Mouse (Mus musculus) heart, adult 9 months (tissue): ENCODE results near the gene Myoz1.

Experiments used
- DNase-seq, 2 experiments: peaks; one replicate each; pipeline ENCODE4 v3.0.0; 2022; ENCODE audit warnings: low spot score in 2 of 2

Gene Myoz1

DNA sequence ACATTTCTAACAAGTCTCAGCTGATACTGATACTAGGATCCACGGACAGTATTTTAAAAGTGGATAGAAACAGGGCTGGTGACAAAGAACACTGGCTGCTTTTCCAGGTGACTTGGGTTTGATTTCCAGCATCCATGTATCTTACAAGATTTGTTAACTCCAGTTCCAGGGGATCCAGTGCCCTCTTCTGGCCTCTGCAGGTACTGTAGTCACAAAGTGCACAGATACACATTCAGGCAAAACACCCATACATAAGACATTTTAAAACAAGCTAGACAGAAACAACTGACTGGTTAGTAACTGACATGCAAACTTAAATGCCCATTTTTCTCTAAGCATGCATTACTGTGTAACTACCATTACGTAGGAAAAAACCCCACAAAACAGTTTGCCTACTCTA is 16.6 kb upstream of the Myoz1 start:
- DNase-seq, result no peak

- DNase-seq, result peak; percentile 72 to 82
Measured at GRCm38 (mm10) chr14:20668154-20668810, 11.9 kb upstream of the Myoz1 start, which contains the start of gene Synpo2l. TSS of gene Synpo2l (minus strand) at chr14:20668354.

DNA sequence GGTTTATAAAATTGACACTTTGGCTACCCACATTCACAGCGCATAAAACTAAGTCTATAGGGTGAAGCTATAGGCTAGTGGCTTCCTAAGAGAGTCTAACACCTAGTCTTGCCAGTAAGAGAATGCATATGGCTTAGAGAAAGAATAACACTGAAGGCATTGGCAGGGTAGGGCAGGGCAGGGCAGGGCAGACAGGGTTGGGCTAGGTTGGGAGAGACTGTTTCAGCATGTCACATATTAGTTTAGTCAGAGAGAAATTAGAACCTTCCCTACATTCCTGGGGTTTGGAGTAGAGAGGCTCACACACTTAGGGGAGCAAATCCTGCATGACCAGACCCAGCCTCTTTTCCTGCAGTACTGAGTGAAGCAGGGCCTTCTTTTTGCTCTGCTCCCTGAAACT is 11.1 kb upstream of the Myoz1 start:
- DNase-seq, result no peak

- peak in 1 of 2 experiments; percentile 54 for DNase-seq
Measured at GRCm38 (mm10) chr14:20664436-20664835, 8.1 kb upstream of the Myoz1 start.

GRCm38 (mm10) chr14:20663601-20664000 is 7.3 kb upstream of the Myoz1 start:
- no peak for DNase-seq

- DNase-seq, result no peak
Measured at GRCm38 (mm10) chr14:20662740-20663139, 6.4 kb upstream of the Myoz1 start.

GRCm38 (mm10) chr14:20661661-20662331 is 5.5 kb upstream of the Myoz1 start:
- DNase-seq, result no peak

DNA sequence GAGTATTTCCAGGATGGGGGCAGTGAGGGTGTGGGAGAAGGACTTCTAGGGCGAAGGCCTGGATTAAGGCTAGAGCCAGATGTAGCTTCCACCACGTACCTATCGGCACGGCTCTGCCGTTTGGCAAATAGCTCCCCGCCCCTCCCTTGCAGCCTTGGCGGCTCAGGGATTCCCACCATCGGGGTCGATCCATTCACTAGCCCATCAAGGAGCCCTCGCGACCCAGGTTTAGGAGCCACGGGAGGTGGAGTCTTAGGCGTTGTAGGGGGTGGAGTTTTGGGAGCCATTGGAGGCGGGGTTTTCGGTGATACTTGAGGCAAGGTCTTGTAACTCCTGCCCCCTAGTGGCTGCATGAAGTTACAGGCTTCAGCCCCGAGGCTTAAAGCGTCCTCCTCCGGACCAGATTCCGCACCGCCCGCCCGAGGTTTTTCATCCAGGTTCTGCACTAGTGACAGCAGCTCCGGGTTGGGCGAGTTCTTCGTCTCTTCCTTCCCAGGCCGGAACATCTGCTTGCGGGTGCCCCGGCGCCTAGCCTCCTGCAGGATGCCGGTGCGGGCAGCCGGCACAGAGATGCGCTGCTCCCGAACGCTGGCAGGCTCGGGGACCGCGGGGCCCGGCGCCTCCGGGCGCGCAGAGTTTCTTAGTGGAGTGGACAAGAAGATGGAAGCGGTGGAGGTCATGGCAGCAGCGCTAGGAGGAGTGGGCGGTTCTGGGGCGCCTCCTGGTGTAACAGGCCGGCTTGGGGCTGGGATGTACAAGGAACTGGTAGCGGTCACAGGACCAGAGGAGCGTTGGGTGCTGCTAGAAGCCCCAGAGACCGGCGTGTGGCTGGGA is 4.7 kb upstream of the Myoz1 start:
- peak; percentile 92 to 97 for DNase-seq

DNA sequence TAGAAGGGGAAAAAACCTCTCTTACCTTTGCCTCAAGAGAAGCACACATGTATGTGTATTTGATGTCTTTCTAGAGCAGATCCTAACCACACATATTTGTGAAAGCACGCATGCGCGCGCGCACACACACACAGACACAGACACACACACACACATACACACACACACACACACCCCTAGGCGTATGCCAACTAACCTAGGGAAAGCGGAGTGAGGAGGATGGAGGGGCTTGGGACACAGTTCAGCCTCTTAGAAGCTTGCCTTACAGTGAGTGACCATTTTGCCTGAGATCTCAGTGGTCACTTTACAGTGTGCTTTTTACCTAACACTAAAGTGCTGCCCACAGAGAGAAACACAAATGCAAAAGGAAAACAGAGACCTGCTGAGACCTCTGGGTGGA is 3.3 kb upstream of the Myoz1 start:
- no peak for DNase-seq

DNA sequence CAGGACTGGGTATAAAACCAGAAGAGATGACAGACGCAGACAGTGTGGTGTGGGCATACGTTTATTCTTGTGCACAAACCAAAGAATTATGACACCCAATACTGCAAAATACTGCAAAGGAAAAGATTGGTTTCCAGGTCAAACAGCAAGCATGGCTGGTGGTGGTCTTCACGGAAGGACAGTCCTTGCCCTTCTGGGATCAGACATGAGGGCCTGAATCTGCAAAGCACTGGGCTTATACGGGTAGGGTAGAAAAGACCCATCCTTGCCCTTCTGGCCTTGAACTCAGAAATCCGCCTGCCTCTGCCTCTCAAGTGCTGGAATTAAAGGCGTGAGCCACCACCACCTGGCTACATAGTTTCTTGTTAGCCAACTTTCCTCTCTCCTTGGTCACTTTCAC is 2.6 kb upstream of the Myoz1 start:
- DNase-seq, result no peak

GRCm38 (mm10) chr14:20658326-20658725 is 2.0 kb upstream of the Myoz1 start:
- no peak for DNase-seq

DNA sequence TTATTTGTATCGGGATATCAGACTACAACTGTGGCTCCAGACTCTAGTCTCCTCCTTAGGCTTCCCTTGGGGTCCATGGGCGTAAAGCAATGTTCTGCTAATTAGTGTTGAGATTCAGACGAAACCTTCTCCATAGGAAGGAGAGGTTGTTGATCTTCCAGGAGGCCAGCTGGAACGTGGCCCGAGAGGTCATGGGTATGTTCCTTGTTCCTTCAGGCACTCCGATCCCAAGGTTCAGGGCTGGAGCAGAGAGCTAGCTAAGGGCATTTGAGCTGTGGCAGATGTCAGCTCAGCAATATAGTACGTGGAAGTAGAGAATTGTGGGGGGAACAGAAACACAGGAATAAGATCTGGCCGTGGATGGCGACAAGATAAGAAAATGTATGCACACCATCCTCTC is 609 bp downstream of the Myoz1 start:
- no peak for DNase-seq

DNA sequence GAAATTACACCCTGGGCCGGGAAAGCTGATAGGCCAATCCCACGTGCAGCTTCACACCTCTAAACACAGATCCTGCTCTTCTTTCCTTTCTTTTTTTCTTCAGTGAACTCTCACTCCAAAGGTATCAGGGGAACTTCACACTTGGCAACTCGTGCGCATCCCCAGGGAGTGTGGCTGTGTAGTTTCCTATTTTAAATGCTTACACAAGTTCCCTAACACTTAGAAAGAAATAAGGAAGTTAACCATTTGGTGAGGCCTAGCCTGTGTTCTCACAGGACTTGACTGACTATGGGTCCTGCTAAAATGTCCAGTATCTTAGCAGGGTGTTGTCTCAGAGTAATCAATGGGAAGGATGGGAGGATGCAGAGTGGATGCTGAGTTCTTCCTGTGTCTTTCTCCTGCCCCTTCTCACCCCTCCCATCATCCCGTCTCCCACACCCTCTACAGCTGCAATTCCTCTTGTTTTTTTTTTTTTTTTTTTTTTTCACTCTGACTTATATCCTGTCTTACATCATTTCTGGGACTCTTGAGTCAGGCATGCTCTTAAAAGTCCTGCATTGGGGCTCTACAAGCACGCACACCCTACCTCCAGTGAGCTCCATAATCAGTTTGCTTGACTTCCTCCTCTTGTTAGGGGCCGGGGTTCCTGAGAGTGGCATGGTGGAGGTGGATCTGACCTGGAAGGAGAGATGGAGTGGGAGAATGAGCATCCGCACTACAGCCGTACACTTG is 1.5 kb downstream of the Myoz1 start:
- no peak for DNase-seq

DNA sequence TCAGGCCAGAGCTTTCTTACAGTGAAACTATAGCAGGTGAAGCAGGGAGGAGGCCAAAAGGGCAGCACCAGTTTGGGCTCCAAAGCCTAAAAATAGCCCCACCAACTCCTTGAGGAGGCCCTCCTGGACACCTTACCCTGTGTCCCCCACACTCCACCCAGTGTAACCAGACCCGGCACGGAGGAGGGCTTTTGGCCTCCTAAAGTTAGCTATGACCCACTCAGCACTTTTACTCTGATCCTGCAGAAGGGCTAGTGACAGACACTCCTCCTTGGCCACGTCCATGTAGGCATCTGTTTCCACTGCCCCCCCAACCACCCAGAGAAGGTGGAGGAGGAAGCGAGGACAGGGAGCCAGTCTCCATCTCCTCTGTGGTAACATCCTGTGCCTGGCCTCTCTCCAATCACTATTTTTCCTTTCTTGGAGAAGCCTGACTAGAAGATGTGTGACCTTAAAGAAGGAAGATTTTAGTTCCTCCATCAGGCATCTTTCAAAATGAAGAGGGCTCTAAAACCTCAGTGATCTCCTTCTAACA is 4.6 kb downstream of the Myoz1 start:
- no peak for DNase-seq

DNA sequence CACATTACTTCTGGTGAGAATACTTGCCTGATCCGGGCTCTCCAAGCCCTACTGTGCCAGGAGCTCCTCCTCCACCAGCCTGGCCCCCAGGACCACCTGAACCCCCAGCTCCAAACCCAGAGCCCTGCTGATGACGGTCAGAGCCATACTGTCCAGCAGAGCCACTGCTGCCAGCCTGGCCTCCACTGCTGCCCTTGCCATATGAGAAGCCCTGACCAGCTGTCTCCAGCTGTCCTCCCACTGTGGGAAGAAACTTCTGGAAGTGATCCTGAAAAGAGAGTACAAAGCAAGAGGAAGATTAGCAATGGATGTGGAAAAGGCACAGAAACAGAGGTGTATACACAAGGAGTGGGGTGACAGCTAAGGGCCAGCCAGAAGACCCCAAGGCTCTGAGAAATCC is 5.3 kb downstream of the Myoz1 start:
- peak in 1 of 2 experiments; percentile 58 for DNase-seq

DNA sequence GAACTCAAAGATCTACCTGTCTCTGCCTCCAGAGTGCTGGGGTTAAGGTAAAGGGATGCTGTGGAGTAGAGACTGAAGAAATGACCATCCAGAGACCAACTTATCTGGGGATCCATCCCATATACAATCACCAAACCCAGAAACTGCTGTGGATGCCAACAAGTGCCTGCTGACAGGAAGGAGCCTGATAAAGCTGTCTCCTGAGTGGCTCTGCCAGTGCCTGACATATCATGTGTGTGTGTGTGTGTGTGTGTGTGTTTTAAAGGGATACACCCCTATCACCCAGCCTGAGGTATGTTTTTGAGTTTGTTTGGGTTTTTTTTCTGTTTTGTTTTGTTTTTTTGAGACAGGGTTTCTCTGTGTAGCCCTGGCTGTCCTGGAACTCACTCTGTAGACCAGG is 10.0 kb downstream of the Myoz1 start:
- DNase-seq, result no peak

DNA sequence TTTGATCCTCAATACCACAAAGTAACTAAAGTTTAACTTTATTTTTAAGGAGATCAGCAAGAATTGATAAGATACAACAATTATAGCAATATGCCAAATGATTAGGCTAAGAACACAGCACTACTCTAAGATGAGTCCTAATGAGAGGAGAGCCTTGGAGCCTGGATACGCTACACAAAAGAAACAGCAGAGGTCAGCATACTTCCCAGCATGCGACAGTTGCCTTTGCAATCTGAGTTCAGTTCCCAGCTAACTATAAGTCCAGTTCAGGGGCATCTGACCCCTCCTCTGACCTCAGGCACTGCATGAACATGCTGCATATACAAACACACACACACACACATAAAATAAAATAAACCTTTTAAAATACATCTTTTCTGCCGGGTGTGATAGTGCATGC is 10.8 kb downstream of the Myoz1 start:
- DNase-seq, result no peak

GRCm38 (mm10) chr14:20641438-20641875 is 14.9 kb downstream of the Myoz1 start:
- DNase-seq, result no peak

DNA sequence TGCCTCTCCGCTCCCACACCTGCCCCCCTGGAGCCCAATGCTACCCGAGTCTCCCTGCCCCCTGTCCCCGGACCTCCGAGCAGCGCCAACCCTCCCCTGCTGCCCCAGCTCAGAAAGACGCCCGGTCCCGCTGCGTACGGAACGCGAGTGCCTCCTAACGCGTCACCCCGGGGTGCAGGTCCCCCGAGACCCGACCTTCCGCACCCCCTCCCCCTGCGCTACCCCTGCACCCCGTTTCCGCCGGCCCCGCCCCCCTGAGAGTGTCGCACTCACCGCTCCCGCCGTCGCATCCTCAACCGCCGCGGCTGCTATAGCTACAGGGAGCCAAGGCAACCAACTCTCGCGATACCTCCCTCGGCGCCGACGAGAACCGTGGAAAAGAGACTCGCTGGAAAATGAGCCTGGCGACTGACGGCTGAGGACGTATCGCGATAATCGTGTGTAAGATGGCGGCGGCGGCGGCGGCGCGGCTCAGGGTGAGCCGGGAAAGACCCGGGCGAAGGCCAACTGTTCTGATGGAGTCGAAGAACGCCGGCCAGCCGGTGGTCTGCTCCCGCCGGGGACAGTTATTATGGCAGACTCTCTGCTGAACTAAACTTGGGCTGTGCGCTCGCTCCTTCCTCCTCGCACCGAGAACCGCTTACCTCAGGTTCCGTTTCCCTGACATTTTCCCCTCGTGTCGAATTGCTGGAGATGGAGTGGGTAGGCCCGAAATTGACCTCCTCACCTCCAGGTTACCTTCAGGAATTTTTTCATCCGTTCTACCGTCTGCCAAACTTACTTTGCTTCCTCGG is 15.5 kb downstream of the Myoz1 start, which contains the start of gene Usp54:
Usp54 (minus strand) TSS at position 420 of the 794 bp plus-strand sequence.
- peak; percentile 96 to 98 for DNase-seq

GRCm38 (mm10) chr14:20639918-20640619 is 16.3 kb downstream of the Myoz1 start:
- DNase-seq, result no peak
